Mouse (Mus musculus) urinary bladder, postnatal 14 days (tissue): ENCODE data around the gene Slc27a1.

Experiments used
- DNase-seq: peaks from one replicate; pipeline ENCODE4 v3.0.0; 2021; ENCODE audit warnings: low spot score

Gene Slc27a1

DNA sequence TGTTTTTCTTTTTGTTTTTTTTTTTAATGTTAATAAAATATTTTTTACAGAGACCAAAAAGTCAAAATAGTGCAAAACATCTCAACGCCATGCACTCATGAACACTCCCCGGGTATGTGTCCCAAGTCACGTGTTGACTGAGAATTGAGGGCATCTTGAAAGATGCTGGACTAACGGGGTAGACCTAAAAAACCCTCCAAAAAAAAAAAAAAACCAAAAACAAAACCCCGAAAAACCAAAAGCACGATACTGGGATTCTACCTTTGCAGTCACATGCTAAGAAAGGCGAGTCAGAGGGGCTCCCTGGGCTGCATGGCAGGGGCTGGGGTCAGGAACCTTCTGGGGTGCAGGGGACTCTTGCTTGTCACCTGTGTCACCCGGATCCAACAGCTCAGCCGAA is 58.1 kb downstream of the Slc27a1 start:
- DNase-seq, result no peak

DNA sequence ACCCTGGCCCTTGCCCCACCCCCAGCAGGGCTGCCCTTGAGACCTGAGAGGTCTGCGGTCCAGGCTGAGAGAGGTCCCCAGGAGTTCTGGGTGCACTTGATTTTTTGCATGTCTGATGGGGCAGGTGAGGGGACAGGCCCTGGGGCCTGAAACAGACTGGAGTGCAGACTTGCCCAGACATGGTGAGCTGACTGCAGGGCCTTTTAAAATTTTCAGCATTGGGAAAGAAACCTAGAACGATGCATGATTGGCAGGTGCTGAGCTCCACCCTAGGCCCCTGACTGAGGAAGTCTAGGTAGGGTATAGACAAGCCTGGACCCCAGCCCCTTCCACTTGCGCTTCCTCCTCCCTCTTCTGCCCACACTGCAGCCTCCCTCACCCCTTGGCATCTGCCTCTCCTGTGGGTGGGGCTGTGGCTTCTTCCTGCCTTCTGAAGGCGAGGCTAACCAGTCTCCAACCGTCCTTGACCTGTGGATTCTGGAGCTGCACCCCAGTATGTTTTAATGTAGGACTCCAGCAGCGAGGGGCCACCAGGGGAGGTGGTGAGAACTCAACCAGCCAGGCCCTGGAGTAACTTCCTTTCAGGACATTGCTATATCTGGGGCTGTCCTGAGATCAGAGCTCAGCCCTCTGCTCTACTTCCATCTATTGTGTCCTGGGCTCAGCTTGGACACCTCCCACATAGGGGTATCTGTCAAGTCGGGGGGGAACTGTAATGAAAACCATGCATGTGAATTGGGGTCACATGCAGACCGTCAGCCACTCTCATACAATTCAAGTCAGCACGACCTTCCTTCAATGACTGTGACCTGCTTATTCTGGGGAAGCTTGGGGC is 58.8 kb downstream of the Slc27a1 start:
- peak; percentile 35 for DNase-seq

- DNase-seq, result no peak
Measured at GRCm38 (mm10) chr8:71628396-71629095, 59.9 kb downstream of the Slc27a1 start.

DNA sequence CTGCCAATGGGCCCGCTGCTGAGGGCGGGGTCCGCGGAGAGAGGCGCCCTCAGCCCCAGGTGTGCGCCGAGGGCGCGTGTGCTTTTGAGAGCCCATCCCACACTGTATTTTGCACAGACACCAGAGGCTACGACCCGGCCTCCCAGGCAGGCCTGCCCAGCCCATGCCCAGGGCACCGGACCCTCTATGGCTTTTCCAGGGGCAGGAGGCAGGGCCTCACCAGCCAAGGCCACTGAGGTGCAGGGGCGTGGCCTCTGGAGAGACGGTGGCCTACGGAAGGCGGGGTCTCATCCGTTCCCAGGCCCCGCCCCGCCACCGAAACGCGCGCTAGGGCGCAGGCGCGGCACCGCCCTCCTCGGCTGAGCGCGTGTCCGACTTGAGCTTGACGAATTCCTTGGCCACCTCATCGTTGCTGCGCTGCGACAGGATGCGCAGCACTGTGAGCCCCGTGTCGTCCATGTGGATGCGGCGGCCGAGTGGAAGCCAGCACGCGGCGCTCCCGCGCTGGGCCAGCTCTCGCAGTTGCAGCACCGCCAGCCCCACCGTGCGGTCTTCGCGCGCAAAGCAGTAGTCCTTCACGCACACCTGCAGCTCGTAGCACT is 60.5 kb downstream of the Slc27a1 start:
- peak; percentile 95 for DNase-seq

- DNase-seq, result peak; percentile 65
Measured at GRCm38 (mm10) chr8:71629781-71630212, 61.1 kb downstream of the Slc27a1 start.

DNA sequence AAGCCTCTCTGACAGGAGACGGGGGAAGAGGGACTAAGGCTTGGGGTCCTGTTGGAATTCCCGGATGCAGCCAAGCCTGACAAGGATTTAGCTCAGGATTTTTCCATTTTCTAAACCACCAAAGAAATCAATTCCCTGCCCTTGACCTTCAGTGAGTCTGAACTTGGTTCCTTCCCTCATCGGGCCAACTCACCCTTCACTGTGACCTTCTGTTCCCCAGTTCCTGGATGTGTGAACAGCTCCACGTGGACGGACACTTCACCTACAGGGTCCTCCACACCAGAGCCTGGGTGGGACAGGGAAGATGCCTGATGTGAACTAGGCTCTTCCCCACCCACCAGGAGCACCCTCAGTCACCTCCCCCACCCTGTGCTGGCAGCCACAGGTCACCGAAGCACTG is 62.1 kb downstream of the Slc27a1 start:
- DNase-seq, result no peak

DNA sequence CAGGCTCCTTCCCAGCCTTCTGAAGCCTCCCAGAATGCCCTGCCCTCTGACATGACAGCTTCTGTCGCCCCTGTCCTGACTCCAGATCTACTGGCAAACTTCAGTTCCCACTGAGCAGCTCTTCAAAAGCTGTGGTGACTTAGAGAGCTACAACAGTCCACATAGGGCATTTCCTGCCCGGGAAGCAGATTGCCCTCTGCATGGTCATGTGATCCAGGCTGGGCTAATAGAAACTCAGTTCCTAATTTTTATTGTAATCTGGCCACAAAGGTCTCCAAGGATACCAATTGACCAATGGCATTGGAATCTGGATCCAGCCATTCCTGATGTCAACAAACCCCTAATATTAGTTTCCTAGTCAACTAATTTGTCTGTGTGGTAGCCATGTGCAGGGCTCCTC is 63.2 kb downstream of the Slc27a1 start:
- DNase-seq, result no peak

DNA sequence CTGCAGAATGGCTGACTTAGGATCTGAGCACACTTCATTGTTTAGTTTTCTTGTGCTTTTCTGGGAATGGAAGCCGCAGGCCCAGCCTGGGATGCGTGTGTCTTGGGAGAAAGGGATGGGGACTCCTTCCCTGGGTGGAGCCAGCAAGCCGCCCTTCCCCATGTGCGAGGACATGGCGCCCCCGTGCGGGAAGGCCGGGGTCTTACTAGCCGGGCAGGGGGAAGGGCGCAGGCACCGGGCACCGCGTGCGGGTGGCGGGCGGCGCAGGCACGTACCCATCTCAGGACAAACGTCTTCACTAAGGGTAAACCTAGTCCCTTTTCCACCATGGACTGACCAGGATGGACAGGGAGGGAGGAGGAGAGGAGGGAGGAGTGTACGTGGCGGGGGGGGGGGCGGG is 64.5 kb downstream of the Slc27a1 start:
- peak; percentile 55 for DNase-seq

GRCm38 (mm10) chr8:71633981-71634667 is 65.4 kb downstream of the Slc27a1 start:
- peak; percentile 53 for DNase-seq
